Mouse (Mus musculus) mesoderm, embryonic 11.5 days (tissue): ENCODE measurements at regions not wholly inside any gene's neighbourhood (a gene's known extent, or its start where the extent isn't known, plus 50 kb on each side); places are given as distances from the start of the nearest gene placed in this dataset.
"Not testable (repeated sequence)": the region's sequence is repeated elsewhere in the genome, so short reads cannot be mapped to it uniquely, and the experiment has no call there.

Experiments
- DNase-seq: peaks from one replicate; pipeline ENCODE4 v3.0.0-alpha.2; 2012; ENCODE audit warnings: low read depth, low spot score

GRCm38 (mm10) chr14:110934816-110935215 is 179.9 kb upstream of the Slitrk6 start:
- no peak for DNase-seq

GRCm38 (mm10) chr14:110921989-110922388 is 167.0 kb upstream of the Slitrk6 start:
- no peak for DNase-seq

- DNase-seq: no peak
Measured at GRCm38 (mm10) chr14:110913341-110913740, 158.4 kb upstream of the Slitrk6 start.

GRCm38 (mm10) chr14:110892865-110893264 is 137.9 kb upstream of the Slitrk6 start:
- no peak for DNase-seq

GRCm38 (mm10) chr14:110871339-110871738 is 116.4 kb upstream of the Slitrk6 start:
- no peak for DNase-seq

- DNase-seq: peak; percentile 4
Measured at GRCm38 (mm10) chr14:110824642-110825041, 69.7 kb upstream of the Slitrk6 start.

- DNase-seq: not testable (repeated sequence)
Measured at GRCm38 (mm10) chr14:110822174-110822573, 67.2 kb upstream of the Slitrk6 start.
